Mouse (Mus musculus) adrenal gland, postnatal 4 days (tissue): ENCODE measurements at regions not wholly inside any gene's neighbourhood (a gene's known extent, or its start where the extent isn't known, plus 50 kb on each side); places are given as distances from the start of the nearest gene placed in this dataset.
A peak's percentile ranks its signal among the peaks of the same experiment; 100 is the strongest.
"Not testable (repeated sequence)": the region's sequence is repeated elsewhere in the genome, so short reads cannot be mapped to it uniquely, and the experiment has no call there.

Experiments used
- DNase-seq, 2 experiments: peaks; one replicate each; pipeline ENCODE4 v3.0.0; 2021 to 2022; ENCODE audit warnings: low spot score in 2 of 2, mixed read lengths in 2 of 2

GRCm38 (mm10) chrX:18960465-18960864 is 499.3 kb upstream of the 4930578C19Rik start:
- DNase-seq: no peak

DNA sequence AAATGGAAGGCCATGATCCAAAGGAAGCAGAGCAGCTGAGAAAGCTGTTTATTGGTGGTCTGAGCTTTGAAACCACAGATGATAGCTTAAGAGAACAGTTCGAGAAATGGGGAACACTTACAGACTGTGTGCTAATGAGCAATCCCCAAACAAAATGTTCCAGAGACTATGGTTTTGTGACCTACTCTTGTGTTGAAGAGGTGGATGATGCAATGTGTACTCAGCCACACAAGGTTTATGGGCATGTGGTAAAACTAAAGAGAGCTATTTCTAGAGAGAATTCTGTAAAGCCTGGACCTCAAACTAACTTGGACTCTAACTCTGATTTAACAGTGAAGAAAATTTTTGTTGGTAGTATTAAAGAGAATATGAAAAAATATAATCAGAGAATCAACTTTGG is 481.4 kb upstream of the 4930578C19Rik start:
- DNase-seq: no peak

DNA sequence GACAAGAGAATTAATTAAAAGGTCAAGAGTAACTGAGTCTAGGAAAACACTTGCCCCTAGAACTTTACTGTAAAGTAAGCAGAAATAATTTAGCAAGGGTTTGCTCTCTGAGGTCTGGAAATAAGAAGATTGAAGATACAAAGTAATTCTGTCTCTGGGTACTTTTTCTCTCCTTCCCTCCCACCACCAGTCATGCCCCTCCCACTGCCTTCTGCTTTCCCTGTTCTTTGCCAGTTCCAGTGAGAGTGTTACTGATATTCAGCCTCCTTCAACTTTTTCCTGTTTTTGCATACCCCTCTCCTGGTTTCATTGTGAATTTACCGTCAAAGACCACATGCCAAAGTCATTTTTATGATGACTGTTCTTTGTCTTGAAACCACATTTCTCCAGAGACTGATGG is 472.1 kb upstream of the 4930578C19Rik start:
- no peak for DNase-seq

DNA sequence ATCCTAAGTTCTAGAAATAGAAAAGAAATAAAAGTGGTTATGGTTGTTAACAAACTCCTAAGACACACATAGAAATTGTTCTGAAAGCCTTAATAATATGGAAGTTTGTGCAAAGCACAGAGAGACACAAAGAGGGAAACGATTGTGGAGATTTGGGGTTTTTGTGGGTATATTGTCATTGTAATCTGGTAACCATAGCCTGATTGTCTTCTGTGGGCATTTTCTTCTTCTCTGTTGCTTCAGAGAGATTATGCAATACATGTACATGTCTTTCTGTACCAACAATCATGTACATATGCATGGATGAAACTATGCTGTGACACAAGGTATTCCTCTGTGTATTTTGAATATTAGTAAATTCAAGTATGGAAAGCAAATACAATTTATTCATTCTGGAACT is 461.9 kb upstream of the 4930578C19Rik start:
- no peak for DNase-seq

- no peak for DNase-seq
These were observed 460.3 kb upstream of the 4930578C19Rik start for GRCm38 (mm10) chrX:18921366-18922092.

DNA sequence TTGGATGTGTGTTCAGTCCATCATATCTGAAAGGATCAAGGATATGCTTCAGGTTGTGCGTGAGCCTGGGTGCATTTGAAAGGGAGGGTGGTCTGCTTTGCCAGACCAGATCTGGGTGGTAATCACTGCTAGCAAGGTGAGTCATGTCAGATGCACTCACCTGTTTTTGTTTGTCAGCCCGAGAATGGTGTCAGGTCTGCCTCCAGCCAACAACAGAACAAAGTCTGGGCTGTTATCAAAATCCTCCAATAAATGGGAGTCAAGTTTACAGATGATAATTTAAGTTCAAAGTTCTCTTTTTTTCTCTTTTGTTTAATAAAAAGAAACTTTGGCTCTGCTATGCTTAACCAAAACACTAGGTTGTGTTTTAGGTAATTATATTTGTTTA is 421.6 kb upstream of the 4930578C19Rik start:
- DNase-seq: no peak

DNA sequence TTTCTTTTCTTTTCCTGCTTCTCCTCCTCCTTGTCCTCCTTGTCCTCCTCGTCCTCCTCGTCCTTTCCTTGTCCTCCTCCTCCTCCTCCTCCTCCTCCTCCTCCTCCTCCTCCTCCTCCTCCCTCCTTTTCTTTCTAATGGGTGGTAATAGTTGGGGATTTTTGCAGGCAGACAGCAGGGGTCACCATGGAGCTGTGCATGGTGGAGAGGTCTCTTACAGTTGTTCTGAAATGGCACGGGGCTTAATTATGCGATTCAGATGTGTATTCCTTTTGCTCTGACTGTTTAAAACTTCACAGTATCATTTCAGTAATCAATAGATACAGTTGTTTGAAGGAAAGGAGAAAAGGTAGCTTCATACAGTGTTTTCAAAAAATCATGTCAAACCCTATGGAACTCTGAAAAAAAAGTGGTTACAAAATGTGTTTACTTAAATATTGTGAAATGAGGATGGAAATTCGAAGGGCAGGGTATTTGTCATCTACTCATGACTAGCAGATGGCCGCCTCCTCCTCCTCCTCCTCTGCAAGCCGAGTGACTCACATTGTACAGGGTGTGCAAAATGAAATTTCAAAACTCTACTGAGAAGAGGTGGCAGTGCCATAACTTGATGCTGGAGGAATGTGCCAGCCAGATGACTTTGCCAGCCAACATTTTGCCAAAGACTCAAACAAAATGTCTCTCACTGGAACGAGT is 421.0 kb upstream of the 4930578C19Rik start:
- peak in 1 of 2 experiments; percentile 3 for DNase-seq

DNA sequence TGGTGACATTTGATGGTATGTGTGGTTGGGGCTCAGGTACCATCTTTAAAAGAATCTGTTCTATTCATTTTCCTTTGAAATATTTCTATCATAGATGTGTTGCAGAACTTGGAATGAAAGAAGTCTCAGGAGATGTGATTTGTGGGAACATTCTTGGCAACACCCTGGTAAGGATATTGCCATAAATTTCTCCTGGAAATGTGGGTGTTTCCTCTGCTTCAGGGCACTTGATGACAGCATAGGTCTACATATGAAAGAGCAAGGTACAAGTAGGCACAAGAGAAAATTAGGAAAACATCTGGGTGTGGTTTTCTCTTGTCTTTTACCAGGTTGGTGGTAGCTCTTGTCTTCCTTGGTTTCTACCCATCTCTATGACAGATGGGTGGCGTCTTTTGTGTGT is 414.5 kb upstream of the 4930578C19Rik start:
- no peak for DNase-seq

DNA sequence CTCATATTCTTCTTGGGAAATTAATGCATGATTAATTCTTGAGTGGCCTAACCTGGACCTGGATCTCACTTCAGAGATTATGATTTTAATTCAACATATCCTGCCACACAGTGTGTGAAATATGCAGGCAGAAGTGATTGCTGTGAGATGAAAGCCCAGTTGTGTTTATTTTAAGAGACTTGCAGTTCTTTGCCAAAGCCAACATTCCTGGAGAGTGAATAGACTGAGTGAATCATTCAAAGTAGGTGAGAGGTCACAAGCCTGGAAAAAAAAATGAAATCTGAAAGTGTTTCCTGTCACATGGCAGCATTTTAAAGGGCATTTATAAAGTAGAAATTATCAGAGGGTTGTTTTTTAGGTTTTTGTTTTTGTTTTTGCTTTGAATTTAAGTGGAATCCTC is 412.9 kb upstream of the 4930578C19Rik start:
- DNase-seq: no peak

GRCm38 (mm10) chrX:18838668-18839067 is 377.5 kb upstream of the 4930578C19Rik start:
- DNase-seq: no peak

- DNase-seq: not testable (repeated sequence)
These were observed 363.8 kb upstream of the 4930578C19Rik start for GRCm38 (mm10) chrX:18824971-18825370.

GRCm38 (mm10) chrX:18814441-18814973 is 353.3 kb upstream of the 4930578C19Rik start:
- no peak for DNase-seq
